Mouse (Mus musculus): ENCODE results near the gene Ascc1. TPM values are rescaled to one million over a fixed set of nuclear protein-coding genes. Genes with fewer than 3 reads are reported as not detected.

Ascc1 gene
- polyA plus RNA-seq, 1 experiment, result 24.1 TPM

- H3K36me3 ChIP-seq (ENCODE audit: control insufficient read depth, insufficient read depth), result no peaks in the 10 kb centered on the region
- no peaks in the 10 kb centered on the region for H3K27me3 ChIP-seq (ENCODE audit: control insufficient read depth, insufficient read depth, insufficient read length)
- no peaks in the 10 kb centered on the region for H3K79me2 ChIP-seq (ENCODE audit: control insufficient read depth, insufficient read depth)
- no peak overlapping the region for H3ac ChIP-seq (ENCODE audit: control insufficient read depth, insufficient read length, low read depth)
- H3K79me3 ChIP-seq (ENCODE audit: low read depth), result no peaks in the 10 kb centered on the region
- TF ChIP-seq FOSL1 (IDR thresholded peaks at IDR 0.05; ENCODE audit: insufficient read depth, low read length, poor library complexity, severe bottlenecking), result peak; percentile 40
- TF ChIP-seq MYOD1 (IDR thresholded peaks at IDR 0.05; ENCODE audit: control insufficient read depth, insufficient read length, low read depth), result no peak
- H3K4me3 ChIP-seq (ENCODE audit: insufficient read depth, poor library complexity, severe bottlenecking), result no peak overlapping the region
Measured at GRCm38 (mm10) chr10:60095558-60095957, 93.0 kb downstream of the Ascc1 start.

GRCm38 (mm10) chr10:60096302-60096701, 93.7 kb downstream of the Ascc1 start:
- Histone ChIP-seq H3K79me2 (ENCODE audit: control insufficient read depth, insufficient read depth) (no peaks in the 10 kb centered on the region), H3K36me3 (ENCODE audit: control insufficient read depth, insufficient read depth) (no peaks in the 10 kb centered on the region), H3K79me3 (ENCODE audit: low read depth) (no peaks in the 10 kb centered on the region), H3K27me3 (ENCODE audit: control insufficient read depth, insufficient read depth, insufficient read length) (no peaks in the 10 kb centered on the region), H3ac (ENCODE audit: control insufficient read depth, insufficient read length, low read depth) (no peak overlapping the region), H3K4me3 (ENCODE audit: insufficient read depth, poor library complexity, severe bottlenecking) (no peak overlapping the region)
- TF ChIP-seq FOSL1 (IDR thresholded peaks at IDR 0.05; ENCODE audit: insufficient read depth, low read length, poor library complexity, severe bottlenecking) (no peak), MYOD1 (IDR thresholded peaks at IDR 0.05; ENCODE audit: control insufficient read depth, insufficient read length, low read depth) (no peak), CEBPB (IDR thresholded peaks at IDR 0.05; ENCODE audit: low read depth) (no peak), CTCF (IDR thresholded peaks at IDR 0.05; ENCODE audit: control insufficient read depth, insufficient read depth, insufficient read length) (no peak), USF1 (IDR thresholded peaks at IDR 0.05; ENCODE audit: low read depth) (no peak), MAX (IDR thresholded peaks at IDR 0.05) (no peak), MYOG (IDR thresholded peaks at IDR 0.05; ENCODE audit: control insufficient read depth, extremely low read depth, insufficient read length) (no peak)

- no peak for TF ChIP-seq CTCF (IDR thresholded peaks at IDR 0.05; ENCODE audit: control insufficient read depth, insufficient read depth, insufficient read length)
- TF ChIP-seq CEBPB (IDR thresholded peaks at IDR 0.05; ENCODE audit: low read depth), result no peak
- TF ChIP-seq MYOD1 (IDR thresholded peaks at IDR 0.05; ENCODE audit: control insufficient read depth, insufficient read length, low read depth), result no peak
- no peak for TF ChIP-seq MYOG (IDR thresholded peaks at IDR 0.05; ENCODE audit: control insufficient read depth, extremely low read depth, insufficient read length)
- no peak for TF ChIP-seq USF1 (IDR thresholded peaks at IDR 0.05; ENCODE audit: low read depth)
- no peak for TF ChIP-seq MAX (IDR thresholded peaks at IDR 0.05)
- TF ChIP-seq FOSL1 (IDR thresholded peaks at IDR 0.05; ENCODE audit: insufficient read depth, low read length, poor library complexity, severe bottlenecking), result no peak
- Histone ChIP-seq H3K79me2 (ENCODE audit: control insufficient read depth, insufficient read depth) (no peaks in the 10 kb centered on the region), H3K79me3 (ENCODE audit: low read depth) (no peaks in the 10 kb centered on the region), H3K36me3 (ENCODE audit: control insufficient read depth, insufficient read depth) (no peaks in the 10 kb centered on the region), H3K4me3 (ENCODE audit: insufficient read depth, poor library complexity, severe bottlenecking) (no peak overlapping the region), H3K27me3 (ENCODE audit: control insufficient read depth, insufficient read depth, insufficient read length) (no peaks in the 10 kb centered on the region), H3ac (ENCODE audit: control insufficient read depth, insufficient read length, low read depth) (no peak overlapping the region)
Measured at GRCm38 (mm10) chr10:60097146-60097545, 94.5 kb downstream of the Ascc1 start.

- H3K79me2 ChIP-seq (ENCODE audit: control insufficient read depth, insufficient read depth), result no peaks in the 10 kb centered on the region
- no peak overlapping the region for H3K4me3 ChIP-seq (ENCODE audit: insufficient read depth, poor library complexity, severe bottlenecking)
- TF ChIP-seq MAX (IDR thresholded peaks at IDR 0.05), result no peak
- H3K27me3 ChIP-seq (ENCODE audit: control insufficient read depth, insufficient read depth, insufficient read length), result no peaks in the 10 kb centered on the region
- no peaks in the 10 kb centered on the region for H3K36me3 ChIP-seq (ENCODE audit: control insufficient read depth, insufficient read depth)
- no peaks in the 10 kb centered on the region for H3K79me3 ChIP-seq (ENCODE audit: low read depth)
- H3ac ChIP-seq (ENCODE audit: control insufficient read depth, insufficient read length, low read depth), result no peak overlapping the region
Measured at GRCm38 (mm10) chr10:60097774-60098173, 95.2 kb downstream of the Ascc1 start.

GRCm38 (mm10) chr10:60105391-60106145, 103.0 kb downstream of the Ascc1 start:
- no peaks in the 10 kb centered on the region for H3K27me3 ChIP-seq (ENCODE audit: control insufficient read depth, insufficient read depth, insufficient read length)
- TF ChIP-seq MYOG (IDR thresholded peaks at IDR 0.05; ENCODE audit: control insufficient read depth, extremely low read depth, insufficient read length) (no peak), CTCF (IDR thresholded peaks at IDR 0.05; ENCODE audit: control insufficient read depth, insufficient read depth, insufficient read length) (no peak), MYOD1 (IDR thresholded peaks at IDR 0.05; ENCODE audit: control insufficient read depth, insufficient read length, low read depth) (no peak), USF1 (IDR thresholded peaks at IDR 0.05; ENCODE audit: low read depth) (no peak), FOSL1 (IDR thresholded peaks at IDR 0.05; ENCODE audit: insufficient read depth, low read length, poor library complexity, severe bottlenecking) (no peak), CEBPB (IDR thresholded peaks at IDR 0.05; ENCODE audit: low read depth) (no peak), MAX (IDR thresholded peaks at IDR 0.05) (no peak)

GRCm38 (mm10) chr10:60106146-60106530, 103.5 kb downstream of the Ascc1 start, which contains the start of gene Spock2:
TSS of gene Spock2 (plus strand) at chr10:60106219.
- H3ac ChIP-seq (ENCODE audit: control insufficient read depth, insufficient read length, low read depth), result peak within 1 kb of the TSS; percentile 82
- no peaks in the 10 kb centered on the region for H3K79me2 ChIP-seq (ENCODE audit: control insufficient read depth, insufficient read depth)
- TF ChIP-seq CEBPB (IDR thresholded peaks at IDR 0.05; ENCODE audit: low read depth), result no peak
- TF ChIP-seq MYOD1 (IDR thresholded peaks at IDR 0.05; ENCODE audit: control insufficient read depth, insufficient read length, low read depth), result no peak
- no peak for TF ChIP-seq MAX (IDR thresholded peaks at IDR 0.05)
- no peak for TF ChIP-seq MYOG (IDR thresholded peaks at IDR 0.05; ENCODE audit: control insufficient read depth, extremely low read depth, insufficient read length)
- TF ChIP-seq USF1 (IDR thresholded peaks at IDR 0.05; ENCODE audit: low read depth), result no peak
- no peak for TF ChIP-seq CTCF (IDR thresholded peaks at IDR 0.05; ENCODE audit: control insufficient read depth, insufficient read depth, insufficient read length)
- no peak for TF ChIP-seq FOSL1 (IDR thresholded peaks at IDR 0.05; ENCODE audit: insufficient read depth, low read length, poor library complexity, severe bottlenecking)
- H3K36me3 ChIP-seq (ENCODE audit: control insufficient read depth, insufficient read depth), result no peaks in the 10 kb centered on the region
- peak within 1 kb of the TSS; percentile 11 for H3K4me3 ChIP-seq (ENCODE audit: insufficient read depth, poor library complexity, severe bottlenecking)
- no peaks in the 10 kb centered on the region for H3K79me3 ChIP-seq (ENCODE audit: low read depth)
- no peaks in the 10 kb centered on the region for H3K27me3 ChIP-seq (ENCODE audit: control insufficient read depth, insufficient read depth, insufficient read length)

More at GRCm38 (mm10) chr10:60105391-60106145, 103.0 kb downstream of the Ascc1 start:
- Histone ChIP-seq H3K79me3 (ENCODE audit: low read depth) (no peaks in the 10 kb centered on the region), H3K36me3 (ENCODE audit: control insufficient read depth, insufficient read depth) (no peaks in the 10 kb centered on the region), H3K79me2 (ENCODE audit: control insufficient read depth, insufficient read depth) (no peaks in the 10 kb centered on the region), H3K4me3 (ENCODE audit: insufficient read depth, poor library complexity, severe bottlenecking) (no peak overlapping the region), H3ac (ENCODE audit: control insufficient read depth, insufficient read length, low read depth) (no peak overlapping the region)

Data from C2C12 (cell line).